Mouse (Mus musculus) CH12.LX (cell line): ENCODE measurements around the gene Cecr2. TPM values are rescaled to one million over a fixed set of nuclear protein-coding genes. Genes with fewer than 3 reads are reported as not detected.

Source experiments
- DNase-seq: peaks from one replicate; pipeline ENCODE4 v3.0.0-alpha.2; 2013; ENCODE audit errors: extremely low read depth
- H3K27ac ChIP-seq: 2 replicates; pipeline ENCODE4 v1.5.1; 2012; ENCODE audit warnings: low read depth, mild to moderate bottlenecking, control low read depth, moderate library complexity; ENCODE audit not compliant: insufficient read depth
- H3K27me3 ChIP-seq: replicated peaks from 2 replicates; pipeline ENCODE3; 2012; ENCODE audit warnings: inconsistent platforms
- H3K36me3 ChIP-seq, 2 experiments: replicated peaks in 1 of 2; 2 replicates each; pipeline versions ENCODE3 to v1.6.1; 2012; ENCODE audit warnings: inconsistent platforms in 1 of 2, low read length in 1 of 2, mild to moderate bottlenecking in 1 of 2, mixed read lengths in 1 of 2, moderate library complexity in 1 of 2; ENCODE audit not compliant: control insufficient read depth in 1 of 2, insufficient read depth in 1 of 2
- H3K4me1 ChIP-seq, 2 experiments: 2 replicates each; pipeline ENCODE4 v1.6.1; 2012; ENCODE audit warnings: inconsistent platforms in 1 of 2, moderate library complexity in 1 of 2; ENCODE audit not compliant: insufficient read depth in 2 of 2, control insufficient read depth in 1 of 2
- H3K4me2 ChIP-seq: 2 replicates; pipeline ENCODE4 v1.6.1; 2012; ENCODE audit warnings: low read depth, mild to moderate bottlenecking, control low read depth; ENCODE audit not compliant: poor library complexity, insufficient read depth, severe bottlenecking
- H3K4me3 ChIP-seq, 3 experiments: fragments of 150-350 bp in 1 of 3; sonication (generic) in 1 of 3; replicated peaks in 1 of 3; 2 replicates each; pipeline versions ENCODE3 to v1.5.1; 2011 to 2012; ENCODE audit warnings: low read depth in 2 of 3, low read length in 2 of 3, mild to moderate bottlenecking in 2 of 3, moderate library complexity in 2 of 3, control low read depth in 1 of 3, improper control_type of control experiment in 1 of 3, inconsistent platforms in 1 of 3, mixed read lengths in 1 of 3; ENCODE audit not compliant: poor library complexity in 1 of 3
- H3K79me2 ChIP-seq: replicated peaks from 2 replicates; pipeline ENCODE4 v1.6.1; 2012; ENCODE audit warnings: mild to moderate bottlenecking, moderate library complexity; ENCODE audit not compliant: control insufficient read depth, poor library complexity, insufficient read depth, severe bottlenecking; ENCODE audit errors: extremely low read depth
- H3K9ac ChIP-seq: 2 replicates; pipeline ENCODE4 v1.6.1; 2012; ENCODE audit warnings: low read depth, mild to moderate bottlenecking, control low read depth, moderate library complexity; ENCODE audit not compliant: insufficient read depth
- H3K9me3 ChIP-seq: replicated peaks from 2 replicates; pipeline ENCODE3; 2012; ENCODE audit warnings: low read length, inconsistent platforms, mixed read lengths
- CHD2 ChIP-seq: IDR thresholded peaks from 2 replicates; pipeline ENCODE4 v1.6.1; 2011; ENCODE audit warnings: low read length, improper control_type of control experiment
- CTCF ChIP-seq, 2 experiments: IDR thresholded peaks in 1 of 2; conservative IDR thresholded peaks in 1 of 2; 2 replicates each; pipeline ENCODE4 v1.5.1; 2011 to 2012; ENCODE audit warnings: low read depth in 2 of 2, low read length in 2 of 2, improper control_type of control experiment in 1 of 2, inconsistent platforms in 1 of 2, mild to moderate bottlenecking in 1 of 2, moderate library complexity in 1 of 2
- E2F4 ChIP-seq: IDR thresholded peaks from 2 replicates; pipeline ENCODE4 v1.6.1; 2011; ENCODE audit warnings: low read depth, low read length, improper control_type of control experiment; ENCODE audit not compliant: insufficient replicate concordance
- ELF1 ChIP-seq: IDR thresholded peaks from 2 replicates; pipeline ENCODE4 v1.6.1; 2014; ENCODE audit warnings: low read depth, mild to moderate bottlenecking, inconsistent platforms, low read length, improper control_type of control experiment
- EP300 ChIP-seq: IDR thresholded peaks from 2 replicates; pipeline ENCODE4 v1.6.1; 2011; ENCODE audit warnings: low read length, improper control_type of control experiment
- ETS1 ChIP-seq: conservative IDR thresholded peaks from 2 replicates; pipeline ENCODE4 v1.6.1; 2012; ENCODE audit warnings: low read depth, mild to moderate bottlenecking, inconsistent platforms, low read length, improper control_type of control experiment, moderate library complexity
- GABPA ChIP-seq: IDR thresholded peaks from 2 replicates; pipeline ENCODE4 v1.6.1; 2012; ENCODE audit warnings: low read depth, low read length, improper control_type of control experiment, inconsistent platforms; ENCODE audit not compliant: insufficient replicate concordance
- JUN ChIP-seq: IDR thresholded peaks from 2 replicates; pipeline ENCODE4 v1.6.1; 2011; ENCODE audit warnings: low read depth, mild to moderate bottlenecking, low read length, improper control_type of control experiment, moderate library complexity; ENCODE audit not compliant: insufficient read depth
- KAT2A ChIP-seq: IDR thresholded peaks from 2 replicates; pipeline ENCODE4 v1.6.1; 2012; ENCODE audit warnings: low read length, improper control_type of control experiment, inconsistent platforms; ENCODE audit not compliant: insufficient replicate concordance
- MAFK ChIP-seq: IDR thresholded peaks from 2 replicates; pipeline ENCODE4 v1.6.1; 2011; ENCODE audit warnings: low read length, improper control_type of control experiment; ENCODE audit not compliant: insufficient replicate concordance
- MEF2A ChIP-seq: IDR thresholded peaks from 2 replicates; pipeline ENCODE4 v1.6.1; 2014; ENCODE audit warnings: low read depth, mild to moderate bottlenecking, inconsistent platforms, low read length, improper control_type of control experiment, borderline replicate concordance
- PAX5 ChIP-seq: IDR thresholded peaks from 2 replicates; pipeline ENCODE4 v1.6.1; 2012; ENCODE audit warnings: low read length, inconsistent platforms, mixed read lengths
- POLR2A ChIP-seq: IDR thresholded peaks from 2 replicates; pipeline ENCODE4 v1.6.1; 2011; ENCODE audit warnings: low read depth, mild to moderate bottlenecking, improper control_type of control experiment, low read length
- POLR2AphosphoS2 ChIP-seq: IDR thresholded peaks from 2 replicates; pipeline ENCODE4 v1.6.1; 2011; ENCODE audit warnings: low read depth, low read length, improper control_type of control experiment
- RAD21 ChIP-seq: IDR thresholded peaks from 2 replicates; pipeline ENCODE4 v1.6.1; 2011; ENCODE audit warnings: low read depth, mild to moderate bottlenecking, low read length, improper control_type of control experiment, moderate library complexity
- RCOR1 ChIP-seq: conservative IDR thresholded peaks from 2 replicates; pipeline ENCODE4 v1.6.1; 2012; ENCODE audit warnings: low read depth, mild to moderate bottlenecking, inconsistent platforms, low read length, improper control_type of control experiment
- SIN3A ChIP-seq: IDR thresholded peaks from 2 replicates; pipeline ENCODE4 v1.6.1; 2012; ENCODE audit warnings: low read length, improper control_type of control experiment, inconsistent platforms
- TCF12 ChIP-seq: IDR thresholded peaks from 2 replicates; pipeline ENCODE4 v1.6.1; 2014; ENCODE audit warnings: low read depth, mild to moderate bottlenecking, inconsistent platforms, low read length, improper control_type of control experiment
- USF1 ChIP-seq: IDR thresholded peaks from 2 replicates; pipeline ENCODE4 v1.6.1; 2014; ENCODE audit warnings: low read depth, mild to moderate bottlenecking, inconsistent platforms, low read length, improper control_type of control experiment
- USF2 ChIP-seq: conservative IDR thresholded peaks from 2 replicates; pipeline ENCODE4 v1.6.1; 2011; ENCODE audit warnings: low read depth, low read length, improper control_type of control experiment
- ZKSCAN1 ChIP-seq: IDR thresholded peaks from 2 replicates; pipeline ENCODE4 v1.6.1; 2012; ENCODE audit warnings: low read depth, inconsistent platforms, low read length, improper control_type of control experiment, borderline replicate concordance
- ZMIZ1 ChIP-seq: IDR thresholded peaks from 2 replicates; pipeline ENCODE4 v1.6.1; 2012; ENCODE audit warnings: low read depth, mild to moderate bottlenecking, inconsistent platforms, low read length, improper control_type of control experiment
- dilution Hi-C: fragments of 300-500 bp; cut with MboI; formaldehyde crosslinking; loops from 2 replicates; pipeline ENCODE4 v1.14.3; 2020; ENCODE audit warnings: low sequenced_read_pairs; ENCODE audit not compliant: extremely low pct_unique_long_range_greater_than_20kb, extremely low pct_ligation_motif_present
- in situ Hi-C: fragments of 300-500 bp; cut with MboI; formaldehyde crosslinking; loops from 3 replicates; pipeline ENCODE4 v1.14.3; 2019; ENCODE audit warnings: low sequenced_read_pairs, low pct_ligation_motif_present, low pct_unique_long_range_greater_than_20kb, mixed read lengths
- polyA plus RNA-seq: library from polyadenylated mRNA; unstranded; fragments of >175 nt; gene quantifications from 2 replicates; pipeline ENCODE4 v1.2.1, GENCODE M21; 2012; ENCODE audit warnings: low read depth; ENCODE audit not compliant: insufficient read length
- total RNA-seq, 2 experiments: library from RNA; depleted of rRNA; stranded (reverse); fragments of 300-350 nt in 1 of 2; fragments of >200 nt in 1 of 2; gene quantifications; 2 replicates each; pipeline ENCODE4 v1.2.3; 2012 to 2014

The Cecr2 gene
- total and polyA plus RNA-seq, 3 experiments: 6.6 to 15.0 (median 12.5) TPM

- TF ChIP-seq CHD2 (no peak), PAX5 (no peak), POLR2AphosphoS2 (no peak), ZKSCAN1 (no peak)
- no peaks in the 10 kb centered on the region for H3K36me3 ChIP-seq
- dilution Hi-C loops: no loop called here
- in situ Hi-C loops: no loop called here
- no peak overlapping the region for H3K9ac ChIP-seq
- H3K4me1 ChIP-seq: peaks cover 6 to 28% of the 10 kb centered on the region in 2 experiments
- H3K4me2 ChIP-seq: no peak overlapping the region
- no peak overlapping the region for H3K27ac ChIP-seq
- peaks cover 3% of the 10 kb centered on the region for H3K9me3 ChIP-seq
- DNase-seq: no peak
- H3K4me3 ChIP-seq: no peak overlapping the region
- no peaks in the 10 kb centered on the region for H3K27me3 ChIP-seq
- no peaks in the 10 kb centered on the region for H3K79me2 ChIP-seq
Measured at GRCm38 (mm10) chr6:120625081-120625480, 41.1 kb upstream of the Cecr2 start.

GRCm38 (mm10) chr6:120627096-120627495 lies 39.1 kb upstream of the Cecr2 start:
- Histone ChIP-seq H3K4me3 (no peak overlapping the region), H3K4me1 (peaks cover 6 to 22% of the 10 kb centered on the region in 2 experiments), H3K36me3 (no peaks in the 10 kb centered on the region), H3K27ac (no peak overlapping the region), H3K27me3 (no peaks in the 10 kb centered on the region), H3K9me3 (peaks cover 3% of the 10 kb centered on the region), H3K9ac (no peak overlapping the region), H3K4me2 (no peak overlapping the region), H3K79me2 (no peaks in the 10 kb centered on the region)
- dilution Hi-C loops (no loop called here), in situ Hi-C loops (no loop called here)
- TF ChIP-seq ELF1 (no peak), POLR2AphosphoS2 (no peak), CHD2 (peak; percentile 58)
- DNase-seq: peak; percentile 70

- Histone ChIP-seq H3K4me2 (no peak overlapping the region), H3K9me3 (peaks cover 3% of the 10 kb centered on the region), H3K27me3 (no peaks in the 10 kb centered on the region), H3K79me2 (no peaks in the 10 kb centered on the region), H3K36me3 (no peaks in the 10 kb centered on the region), H3K27ac (no peak overlapping the region), H3K4me3 (no peak overlapping the region), H3K4me1 (peaks cover 6 to 22% of the 10 kb centered on the region in 2 experiments), H3K9ac (no peak overlapping the region)
- dilution Hi-C loops: no loop called here
- no peak for TF ChIP-seq USF2
- TF ChIP-seq MAFK: no peak
- no peak for TF ChIP-seq TCF12
- TF ChIP-seq GABPA: no peak
- TF ChIP-seq USF1: no peak
- TF ChIP-seq JUN: no peak
- no peak for TF ChIP-seq MEF2A
- no peak for TF ChIP-seq ZMIZ1
- no peak for TF ChIP-seq CTCF (conservative IDR thresholded peaks at IDR 0.05 in 1 of 2, IDR thresholded peaks at IDR 0.05 in 1 of 2; ENCODE audit: low read depth in 2 of 2, low read length in 2 of 2)
- TF ChIP-seq SIN3A: no peak
- TF ChIP-seq PAX5: no peak
- TF ChIP-seq EP300: no peak
- no peak for TF ChIP-seq RCOR1
- no peak for TF ChIP-seq POLR2A
- no peak for TF ChIP-seq KAT2A
- no peak for TF ChIP-seq E2F4
- no peak for TF ChIP-seq RAD21
- TF ChIP-seq ZKSCAN1: no peak
- TF ChIP-seq ETS1: no peak
- DNase-seq: no peak
- in situ Hi-C loops: no loop called here
Measured at GRCm38 (mm10) chr6:120628963-120629362, 37.2 kb upstream of the Cecr2 start.
